ENCODE assay signal across 26 mouse cellular contexts in the genomic region with DNA sequence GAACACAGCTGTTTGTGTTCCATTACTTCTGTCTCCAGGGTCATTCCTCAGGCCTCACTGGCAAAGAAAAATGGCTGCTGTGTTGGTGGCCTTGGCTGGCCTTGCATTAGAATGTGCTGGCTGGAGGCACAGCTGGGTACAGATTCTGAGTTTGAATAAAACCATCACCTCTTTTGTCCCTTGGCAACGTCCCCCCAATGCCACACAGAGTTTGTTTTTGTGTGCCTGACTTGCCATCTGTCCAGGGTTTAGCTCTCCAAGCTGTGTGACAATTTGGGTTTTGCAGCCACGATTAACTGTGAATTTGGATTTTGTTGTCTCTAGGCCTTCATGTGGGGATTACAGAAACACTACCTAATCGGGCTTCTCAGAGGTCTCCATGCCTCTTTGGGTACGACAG.
A peak's percentile ranks its signal among the peaks of the same experiment; 100 is the strongest.
DNase-seq lines count a peak whose midpoint lies in the region; ATAC-seq and TF ChIP-seq lines count a peak whose summit lies in the region.
"Had no signal": no experiment of that assay in that cellular context is flagged by ENCODE, and none has a peak within 500 bp of the region (broad histone marks: within the 10 kb centered on the region; RNA-seq: fewer than 3 reads in every experiment).

No protein-coding gene starts in this region.

- no peak overlapping the region for H3K4me3 ChIP-seq in hindbrain, postnatal 0 days (ENCODE audit: low read length)
- H3K4me3 ChIP-seq in hindbrain, embryonic 10.5 days: no peak overlapping the region
- no peak overlapping the region for H3K4me3 ChIP-seq in spleen, adult 2 months (ENCODE audit: extremely low read depth, insufficient read depth, insufficient read length)
- H3K4me3 ChIP-seq in embryonic facial prominence, embryonic 10.5 days: no peak overlapping the region
- H3K4me3 ChIP-seq: embryonic facial prominence, embryonic 15.5 days; forebrain, embryonic 13.5 days; hindbrain, embryonic 15.5 days; kidney, embryonic 15.5 days; left cerebral cortex, adult 2 months; liver, embryonic 12.5 days had no signal

- peaks cover 13% of the 10 kb centered on the region; the same call in 1 of the 2 replicates for H3K4me1 ChIP-seq in hindbrain, postnatal 0 days (ENCODE audit: insufficient read depth, low read length)
- H3K4me1 ChIP-seq in hindbrain, embryonic 10.5 days (replicated peaks): peaks cover 24% of the 10 kb centered on the region
- peaks cover 23% of the 10 kb centered on the region; the same call in 1 of the 2 replicates for H3K4me1 ChIP-seq in spleen, adult 2 months (ENCODE audit: control insufficient read depth, insufficient read depth, insufficient read length)
- H3K4me1 ChIP-seq in embryonic facial prominence, embryonic 10.5 days: peaks cover 13% of the 10 kb centered on the region
- H3K4me1 ChIP-seq: embryonic facial prominence, embryonic 15.5 days had no signal

- H3K4me2 ChIP-seq in hindbrain, postnatal 0 days (ENCODE audit: low read depth, low read length): no peak overlapping the region
- H3K4me2 ChIP-seq: embryonic facial prominence, embryonic 15.5 days; forebrain, embryonic 13.5 days; heart, embryonic 11.5 days; hindbrain, embryonic 15.5 days; kidney, embryonic 15.5 days; liver, embryonic 12.5 days; midbrain, embryonic 11.5 days had no signal

- no peaks in the 10 kb centered on the region for H3K9me3 ChIP-seq in hindbrain, postnatal 0 days (ENCODE audit: low read length)
- no peaks in the 10 kb centered on the region for H3K9me3 ChIP-seq in hindbrain, embryonic 10.5 days
- no peaks in the 10 kb centered on the region for H3K9me3 ChIP-seq in embryonic facial prominence, embryonic 10.5 days
- H3K9me3 ChIP-seq: embryonic facial prominence, embryonic 15.5 days; forebrain, embryonic 13.5 days; hindbrain, embryonic 15.5 days; kidney, embryonic 15.5 days; liver, embryonic 12.5 days had no signal

- H3K27ac ChIP-seq in hindbrain, postnatal 0 days: no peak overlapping the region
- no peak overlapping the region for H3K27ac ChIP-seq in hindbrain, embryonic 10.5 days
- peak overlapping the region; percentile 85 for H3K27ac ChIP-seq in spleen, adult 2 months (ENCODE audit: insufficient read depth, low read length)
- no peak overlapping the region for H3K27ac ChIP-seq in embryonic facial prominence, embryonic 10.5 days (replicated peaks)
- H3K27ac ChIP-seq: embryonic facial prominence, embryonic 15.5 days; forebrain, embryonic 13.5 days; hindbrain, embryonic 15.5 days; kidney, embryonic 15.5 days; left cerebral cortex, adult 2 months; liver, embryonic 12.5 days had no signal

- no peak overlapping the region for H3K9ac ChIP-seq in hindbrain, postnatal 0 days (replicated peaks; ENCODE audit: low read length)
- H3K9ac ChIP-seq: embryonic facial prominence, embryonic 15.5 days; forebrain, embryonic 13.5 days; hindbrain, embryonic 15.5 days; kidney, embryonic 15.5 days; liver, embryonic 12.5 days; liver, postnatal 0 days had no signal

- WGBS in hindbrain, postnatal 0 days: 37% methylated on average over 4 of the region's 4 CpGs
- WGBS in hindbrain, embryonic 10.5 days: 72% methylated on average over 4 of the region's 4 CpGs
- WGBS in spleen, adult 2 months: 89% methylated on average over 4 of the region's 4 CpGs
- WGBS in embryonic facial prominence, embryonic 10.5 days: 77% methylated on average over 4 of the region's 4 CpGs

- no peak for TF ChIP-seq CTCF in hindbrain, postnatal 0 days (IDR thresholded peaks at IDR 0.05; ENCODE audit: low read depth)
- TF ChIP-seq CTCF in spleen, adult 2 months (IDR thresholded peaks at IDR 0.05; ENCODE audit: extremely low read depth, insufficient read depth, insufficient read length, insufficient replicate concordance): no peak

- peak; percentile 28 to 35 for DNase-seq in cerebellum, postnatal 10 days
- DNase-seq in cerebellum, adult 8-10 months: no peak
- DNase-seq in hindbrain, postnatal 0 days (ENCODE audit: low spot score): peak; percentile 29
- no peak for DNase-seq in hindbrain, embryonic 10.5 days (ENCODE audit: low spot score)
- no peak for DNase-seq in spleen, adult 2 months (ENCODE audit: low read depth in 1 of 2, low spot score in 2 of 2)
- DNase-seq in spleen, postnatal 36 days (ENCODE audit: low spot score in 2 of 2): no peak
- DNase-seq in embryonic facial prominence, embryonic 10.5 days (ENCODE audit: low spot score): no peak
- DNase-seq: adrenal gland, postnatal 36 days; cerebellum, adult 11 months; cerebellum, adult 9-11 months; gastrocnemius, postnatal 36 days; heart, adult 18-20 months; heart, postnatal 36 days; liver, postnatal 0 days; lung, postnatal 36 days; thymus, postnatal 14 days had no signal

- TF ChIP-seq POLR2A in spleen, adult 2 months (IDR thresholded peaks at IDR 0.05; ENCODE audit: low read depth, low read length): no peak

- H3K27me3 ChIP-seq in hindbrain, postnatal 0 days (ENCODE audit: insufficient read depth, low read length): no peaks in the 10 kb centered on the region
- H3K27me3 ChIP-seq in hindbrain, embryonic 10.5 days (ENCODE audit: insufficient read depth, poor library complexity, severe bottlenecking): no peaks in the 10 kb centered on the region
- no peaks in the 10 kb centered on the region for H3K27me3 ChIP-seq in spleen, adult 2 months (ENCODE audit: control insufficient read depth, insufficient read depth, low read length)
- no peaks in the 10 kb centered on the region for H3K27me3 ChIP-seq in embryonic facial prominence, embryonic 10.5 days (replicated peaks; ENCODE audit: low read depth, poor library complexity, severe bottlenecking)
- H3K27me3 ChIP-seq: embryonic facial prominence, embryonic 15.5 days; forebrain, embryonic 13.5 days; hindbrain, embryonic 15.5 days; kidney, embryonic 15.5 days; liver, embryonic 12.5 days had no signal

- ATAC-seq in hindbrain, postnatal 0 days: no peak; the same call in 1 of the 2 replicates
- ATAC-seq: liver, embryonic 12.5 days; midbrain, embryonic 16.5 days had no signal

- H3K36me3 ChIP-seq in hindbrain, postnatal 0 days (ENCODE audit: insufficient read depth, low read length): no peaks in the 10 kb centered on the region
- no peaks in the 10 kb centered on the region for H3K36me3 ChIP-seq in hindbrain, embryonic 10.5 days
- H3K36me3 ChIP-seq in spleen, adult 2 months (ENCODE audit: control insufficient read depth, insufficient read depth, low read length): no peaks in the 10 kb centered on the region
- H3K36me3 ChIP-seq in embryonic facial prominence, embryonic 10.5 days (replicated peaks): no peaks in the 10 kb centered on the region
- H3K36me3 ChIP-seq: embryonic facial prominence, embryonic 15.5 days; G1E; hindbrain, embryonic 15.5 days; kidney, embryonic 15.5 days; liver, embryonic 12.5 days had no signal

Comparison
In these comparisons a context has a peak if more than half of its experiments do, and no peak if none do; other contexts are left out.
1. DNase-seq: peak in cerebellum, postnatal 10 days (2 of 2) and hindbrain, postnatal 0 days (single experiment); none in cerebellum, adult 8-10 months (single experiment), hindbrain, embryonic 10.5 days (single experiment), spleen, adult 2 months (0 of 2), spleen, postnatal 36 days (0 of 2) and embryonic facial prominence, embryonic 10.5 days (single experiment).